12 mouse cellular contexts compared by ENCODE assay signal in genomic region chr12:5226676-5227654, GRCm38 (mm10).
DNase-seq lines count a peak whose midpoint lies in the region; ATAC-seq lines count a peak whose summit lies in the region.
"Had no signal": no experiment of that assay in that cellular context is flagged by ENCODE, and none has a peak within 500 bp of the region (broad histone marks: within the 10 kb centered on the region; RNA-seq: fewer than 3 reads in every experiment).

No protein-coding gene starts in this region.

- DNase-seq in R1 (ENCODE audit: low read depth, low spot score): peak; percentile 19
- DNase-seq in adrenal gland, adult 8-10 months: peak; percentile 75
- DNase-seq in midbrain, embryonic 11.5 days (ENCODE audit: low spot score, missing footprints): no peak
- no peak for DNase-seq in B cell, adult 2 months
- DNase-seq: cerebellum, adult 18-20 months; liver, embryonic 13.5 days had no signal

- H3K9me3 ChIP-seq in forebrain, embryonic 16.5 days (ENCODE audit: control insufficient read depth, low read length): no peaks in the 10 kb centered on the region
- H3K9me3 ChIP-seq in midbrain, embryonic 11.5 days (ENCODE audit: control insufficient read depth, low read length): no peaks in the 10 kb centered on the region
- no peaks in the 10 kb centered on the region for H3K9me3 ChIP-seq in intestine, embryonic 15.5 days
- H3K9me3 ChIP-seq in heart, embryonic 11.5 days (replicated peaks; ENCODE audit: control insufficient read depth, low read length): no peaks in the 10 kb centered on the region
- H3K9me3 ChIP-seq: kidney, embryonic 15.5 days; liver, embryonic 13.5 days had no signal

- no peak overlapping the region for H3K4me3 ChIP-seq in forebrain, embryonic 16.5 days (replicated peaks; ENCODE audit: low read length)
- H3K4me3 ChIP-seq in midbrain, embryonic 11.5 days (ENCODE audit: low read depth, low read length): no peak overlapping the region
- H3K4me3 ChIP-seq in intestine, embryonic 15.5 days (replicated peaks): no peak overlapping the region
- no peak overlapping the region for H3K4me3 ChIP-seq in heart, embryonic 11.5 days (ENCODE audit: low read depth, low read length)
- H3K4me3 ChIP-seq: erythroblast, embryonic 14.5 days; kidney, embryonic 15.5 days; liver, embryonic 13.5 days had no signal

- peaks cover 19% of the 10 kb centered on the region for H3K4me1 ChIP-seq in forebrain, embryonic 16.5 days (replicated peaks; ENCODE audit: control insufficient read depth, insufficient read depth, low read length)
- H3K4me1 ChIP-seq in midbrain, embryonic 11.5 days (ENCODE audit: control insufficient read depth, insufficient read depth, low read length): peaks cover 9% of the 10 kb centered on the region; the same call in 1 of the 2 replicates
- no peaks in the 10 kb centered on the region for H3K4me1 ChIP-seq in intestine, embryonic 15.5 days (replicated peaks)
- no peaks in the 10 kb centered on the region for H3K4me1 ChIP-seq in heart, embryonic 11.5 days (ENCODE audit: control insufficient read depth, insufficient read depth, low read length)
- H3K4me1 ChIP-seq: kidney, embryonic 15.5 days; liver, embryonic 13.5 days had no signal

- H3K27ac ChIP-seq in forebrain, embryonic 16.5 days (ENCODE audit: low read length): peak overlapping the region; percentile 39; the same call in 1 of the 2 replicates
- no peak overlapping the region for H3K27ac ChIP-seq in midbrain, embryonic 11.5 days (ENCODE audit: low read depth, low read length)
- H3K27ac ChIP-seq in intestine, embryonic 15.5 days: no peak overlapping the region
- H3K27ac ChIP-seq in heart, embryonic 11.5 days (ENCODE audit: low read depth, low read length): no peak overlapping the region
- H3K27ac ChIP-seq: kidney, embryonic 15.5 days; liver, embryonic 13.5 days had no signal

- 13% methylated on average over 14 of the region's 14 CpGs for WGBS in forebrain, embryonic 16.5 days
- 39% methylated on average over 14 of the region's 14 CpGs for WGBS in midbrain, embryonic 11.5 days
- 67% methylated on average over 14 of the region's 14 CpGs for WGBS in intestine, embryonic 15.5 days
- WGBS in heart, embryonic 11.5 days (ENCODE audit: insufficient replicate concordance): 54% methylated on average over 14 of the region's 14 CpGs

- no peak overlapping the region; the same call in 1 of the 2 replicates for H3K4me2 ChIP-seq in forebrain, embryonic 16.5 days (ENCODE audit: low read length)
- no peak overlapping the region for H3K4me2 ChIP-seq in midbrain, embryonic 11.5 days
- no peak overlapping the region for H3K4me2 ChIP-seq in intestine, embryonic 15.5 days (replicated peaks)
- H3K4me2 ChIP-seq in heart, embryonic 11.5 days: no peak overlapping the region
- H3K4me2 ChIP-seq: kidney, embryonic 15.5 days; liver, embryonic 13.5 days had no signal

- H3K9ac ChIP-seq in forebrain, embryonic 16.5 days (replicated peaks; ENCODE audit: low read depth, low read length): 0 out of 2 replicates have a peak overlapping the region, but pooled peaks have one; percentile 1
- no peak overlapping the region; the same call in 1 of the 2 replicates for H3K9ac ChIP-seq in midbrain, embryonic 11.5 days (ENCODE audit: low read length)
- H3K9ac ChIP-seq in intestine, embryonic 15.5 days: no peak overlapping the region
- H3K9ac ChIP-seq in heart, embryonic 11.5 days (ENCODE audit: low read depth, low read length): no peak overlapping the region
- H3K9ac ChIP-seq: kidney, embryonic 15.5 days; liver, embryonic 13.5 days had no signal

- no peaks in the 10 kb centered on the region for H3K27me3 ChIP-seq in forebrain, embryonic 16.5 days (replicated peaks; ENCODE audit: control insufficient read depth, insufficient read depth, low read length)
- no peaks in the 10 kb centered on the region for H3K27me3 ChIP-seq in midbrain, embryonic 11.5 days (ENCODE audit: control insufficient read depth, insufficient read depth, low read length)
- no peaks in the 10 kb centered on the region for H3K27me3 ChIP-seq in intestine, embryonic 15.5 days (replicated peaks)
- H3K27me3 ChIP-seq in heart, embryonic 11.5 days (ENCODE audit: control insufficient read depth, insufficient read depth, low read length): no peaks in the 10 kb centered on the region
- H3K27me3 ChIP-seq: kidney, embryonic 15.5 days; liver, embryonic 13.5 days had no signal

- H3K36me3 ChIP-seq in forebrain, embryonic 16.5 days (ENCODE audit: control insufficient read depth, insufficient read depth): no peaks in the 10 kb centered on the region
- H3K36me3 ChIP-seq in midbrain, embryonic 11.5 days (ENCODE audit: control insufficient read depth, insufficient read depth, low read length): no peaks in the 10 kb centered on the region
- H3K36me3 ChIP-seq in intestine, embryonic 15.5 days: no peaks in the 10 kb centered on the region
- no peaks in the 10 kb centered on the region for H3K36me3 ChIP-seq in heart, embryonic 11.5 days (ENCODE audit: control insufficient read depth, insufficient read depth, low read length)
- H3K36me3 ChIP-seq: kidney, embryonic 15.5 days; liver, embryonic 13.5 days had no signal

- ATAC-seq in forebrain, embryonic 16.5 days: peak; percentile 59
- ATAC-seq in midbrain, embryonic 11.5 days (ENCODE audit: low FRiP score): peak; percentile 50; the same call in 1 of the 2 replicates
- ATAC-seq in intestine, embryonic 15.5 days: no peak
- no peak for ATAC-seq in inflammation-experienced regulatory T-cells, adult 6 months
- no peak for ATAC-seq in heart, embryonic 11.5 days (replicated peaks; ENCODE audit: insufficient number of reproducible peaks, low FRiP score, low TSS enrichment)

Comparison
In these comparisons a context has a peak if more than half of its experiments do, and no peak if none do; other contexts are left out.
1. DNase-seq: peak in R1 (single experiment) and adrenal gland, adult 8-10 months (single experiment); none in midbrain, embryonic 11.5 days (single experiment) and B cell, adult 2 months (0 of 2).
2. ATAC-seq: peak in forebrain, embryonic 16.5 days (single experiment) and midbrain, embryonic 11.5 days (single experiment); none in intestine, embryonic 15.5 days (single experiment), inflammation-experienced regulatory T-cells, adult 6 months (single experiment) and heart, embryonic 11.5 days (single experiment).